Mouse (Mus musculus) hematopoietic stem cell, adult 5-6 weeks (primary cell): ENCODE measurements around the gene Large1. TPM values are rescaled to one million over a fixed set of nuclear protein-coding genes. Genes with fewer than 3 reads are reported as not detected.
"Not testable (repeated sequence)": the region's sequence is repeated elsewhere in the genome, so short reads cannot be mapped to it uniquely, and the experiment has no call there.

Experiments used
- ATAC-seq, 2 experiments: fragments of 125-278 bp in 1 of 2; replicated peaks in 1 of 2; 2 replicates each; pipeline ENCODE4 v1.8.0; 2016 to 2017; ENCODE audit warnings: inconsistent platforms in 2 of 2, mild to moderate bottlenecking in 2 of 2, moderate number of reproducible peaks in 2 of 2, low read depth in 1 of 2, moderate TSS enrichment in 1 of 2; ENCODE audit not compliant: low FRiP score in 2 of 2, poor library complexity in 2 of 2, severe bottlenecking in 2 of 2, insufficient read depth in 1 of 2, low TSS enrichment in 1 of 2
- total RNA-seq: library from RNA; stranded (forward); fragments of 172-1452, 232-1000 nt; gene quantifications from 2 replicates; pipeline ENCODE4 v1.2.3, GENCODE M21; 2017

The Large1 gene
- total RNA-seq, 1 experiment from 2014 or later: 5.2 TPM

GRCm38 (mm10) chr8:73310471-73310870 lies 42.9 kb downstream of the Large1 start:
- no peak for ATAC-seq

GRCm38 (mm10) chr8:73310036-73310435 lies 43.3 kb downstream of the Large1 start:
- ATAC-seq: no peak

GRCm38 (mm10) chr8:73303907-73304306 lies 49.4 kb downstream of the Large1 start:
- ATAC-seq: no peak

GRCm38 (mm10) chr8:73302947-73303346 lies 50.4 kb downstream of the Large1 start:
- ATAC-seq: no peak

GRCm38 (mm10) chr8:73295531-73295930 lies 57.8 kb downstream of the Large1 start:
- no peak for ATAC-seq

GRCm38 (mm10) chr8:73293655-73294054 lies 59.7 kb downstream of the Large1 start:
- ATAC-seq: peak in 1 of 2 experiments; percentile 52; a peak in 2 of 4 replicates

GRCm38 (mm10) chr8:73291630-73292029 lies 61.7 kb downstream of the Large1 start:
- ATAC-seq: peak; percentile 59 to 72

GRCm38 (mm10) chr8:73290636-73291035 lies 62.7 kb downstream of the Large1 start:
- ATAC-seq: no peak

- ATAC-seq: no peak
Measured at GRCm38 (mm10) chr8:73289831-73290230, 63.5 kb downstream of the Large1 start.

GRCm38 (mm10) chr8:73281996-73282395 lies 71.3 kb downstream of the Large1 start:
- ATAC-seq: no peak

GRCm38 (mm10) chr8:73276015-73276414 lies 77.3 kb downstream of the Large1 start:
- ATAC-seq: no peak

GRCm38 (mm10) chr8:73275445-73275844 lies 77.9 kb downstream of the Large1 start:
- not testable (repeated sequence) for ATAC-seq

- ATAC-seq: no peak
Measured at GRCm38 (mm10) chr8:73273150-73273549, 80.2 kb downstream of the Large1 start.

GRCm38 (mm10) chr8:73270991-73271390 lies 82.3 kb downstream of the Large1 start:
- no peak for ATAC-seq

GRCm38 (mm10) chr8:73257981-73258380 lies 95.4 kb downstream of the Large1 start:
- ATAC-seq: no peak

GRCm38 (mm10) chr8:73244186-73244585 lies 109.2 kb downstream of the Large1 start:
- no peak for ATAC-seq

GRCm38 (mm10) chr8:73242066-73242465 lies 111.3 kb downstream of the Large1 start:
- peak; percentile 92 to 99 for ATAC-seq

GRCm38 (mm10) chr8:73234209-73234608 lies 119.1 kb downstream of the Large1 start:
- ATAC-seq: no peak

- peak; percentile 73 to 83 for ATAC-seq
Measured at GRCm38 (mm10) chr8:73233358-73234041, 119.8 kb downstream of the Large1 start.
